In genomic region chr3:44154526-44154925, GRCm38 (mm10) we compare ENCODE assay signal across 30 mouse cellular contexts.
"Had no signal": no experiment of that assay in that cellular context is flagged by ENCODE, and none has a peak within 500 bp of the region (broad histone marks: within the 10 kb centered on the region; RNA-seq: fewer than 3 reads in every experiment).

No protein-coding gene starts in this region.

- H3K4me2 ChIP-seq: limb, embryonic 12.5 days; limb, embryonic 13.5 days; limb, embryonic 15.5 days; liver, embryonic 11.5 days; liver, embryonic 12.5 days; liver, embryonic 13.5 days; liver, embryonic 15.5 days; lung, embryonic 14.5 days; lung, embryonic 15.5 days; midbrain, embryonic 11.5 days; midbrain, embryonic 12.5 days; midbrain, embryonic 15.5 days; neural tube, embryonic 12.5 days had no signal

- H3K27me3 ChIP-seq: limb, embryonic 12.5 days; limb, embryonic 13.5 days; limb, embryonic 15.5 days; liver, embryonic 12.5 days; liver, embryonic 13.5 days; liver, embryonic 15.5 days; lung, embryonic 15.5 days; megakaryocyte, embryonic 14.5 days; midbrain, embryonic 12.5 days; midbrain, embryonic 15.5 days; neural tube, embryonic 12.5 days had no signal

- H3K9ac ChIP-seq: limb, embryonic 12.5 days; limb, embryonic 13.5 days; limb, embryonic 15.5 days; liver, embryonic 12.5 days; liver, embryonic 13.5 days; liver, embryonic 14.5 days; liver, embryonic 15.5 days; liver, postnatal 0 days; lung, embryonic 14.5 days; lung, embryonic 15.5 days; midbrain, embryonic 12.5 days; midbrain, embryonic 15.5 days; neural tube, embryonic 12.5 days had no signal

- H3K9me3 ChIP-seq: limb, embryonic 10.5 days; limb, embryonic 12.5 days; limb, embryonic 13.5 days; limb, embryonic 15.5 days; liver, embryonic 12.5 days; liver, embryonic 13.5 days; liver, embryonic 15.5 days; lung, embryonic 15.5 days; megakaryocyte, embryonic 14.5 days; midbrain, embryonic 10.5 days; midbrain, embryonic 12.5 days; midbrain, embryonic 15.5 days; neural tube, embryonic 12.5 days had no signal

- ATAC-seq: liver, embryonic 12.5 days; liver, postnatal 0 days; lung, postnatal 0 days; midbrain, embryonic 15.5 days; midbrain, embryonic 16.5 days had no signal

- H3K4me1 ChIP-seq: limb, embryonic 10.5 days; limb, embryonic 12.5 days; limb, embryonic 13.5 days; limb, embryonic 15.5 days; liver, embryonic 12.5 days; liver, embryonic 13.5 days; liver, embryonic 15.5 days; lung, embryonic 15.5 days; megakaryocyte, embryonic 14.5 days; midbrain, embryonic 10.5 days; midbrain, embryonic 12.5 days; midbrain, embryonic 15.5 days; neural tube, embryonic 12.5 days had no signal

- H3K4me3 ChIP-seq: limb, embryonic 10.5 days; limb, embryonic 12.5 days; limb, embryonic 13.5 days; limb, embryonic 15.5 days; liver, embryonic 12.5 days; liver, embryonic 13.5 days; liver, embryonic 15.5 days; lung, embryonic 15.5 days; megakaryocyte, embryonic 14.5 days; midbrain, embryonic 10.5 days; midbrain, embryonic 12.5 days; midbrain, embryonic 15.5 days; myocyte; neural tube, embryonic 12.5 days had no signal

- H3K27ac ChIP-seq: limb, embryonic 10.5 days; limb, embryonic 12.5 days; limb, embryonic 13.5 days; limb, embryonic 15.5 days; liver, embryonic 12.5 days; liver, embryonic 13.5 days; liver, embryonic 14.5 days; liver, embryonic 15.5 days; lung, embryonic 15.5 days; macrophage; midbrain, embryonic 10.5 days; midbrain, embryonic 12.5 days; midbrain, embryonic 15.5 days; neural tube, embryonic 12.5 days had no signal

- H3K36me3 ChIP-seq: limb, embryonic 10.5 days; limb, embryonic 12.5 days; limb, embryonic 13.5 days; limb, embryonic 15.5 days; liver, embryonic 12.5 days; liver, embryonic 13.5 days; liver, embryonic 15.5 days; lung, embryonic 15.5 days; midbrain, embryonic 10.5 days; midbrain, embryonic 12.5 days; midbrain, embryonic 15.5 days; neural tube, embryonic 12.5 days had no signal

- DNase-seq: left cerebral cortex, postnatal 4 days; liver; liver, embryonic 13.5 days; liver, postnatal 0 days; lung, adult 18-20 months; lung, adult 2 months; lung, embryonic 14.5 days; lung, postnatal 10 days; lung, postnatal 14 days; lung, postnatal 36 days; lung, postnatal 4 days had no signal
